Mouse (Mus musculus) midbrain, embryonic 12.5 days (tissue): ENCODE results near the gene Kin. TPM values are rescaled to one million over a fixed set of nuclear protein-coding genes. Genes with fewer than 3 reads are reported as not detected.

Experiments used
- ATAC-seq: fragments of 200-750 bp; cut with Nextera tagmentation; 2 replicates; pipeline ENCODE4 v1.8.0; 2017; ENCODE audit warnings: low read depth, moderate TSS enrichment, moderate library complexity; ENCODE audit not compliant: low FRiP score
- H3K27ac ChIP-seq: fragments of 300-500 bp; sonication (generic); replicated peaks from 2 replicates; pipeline ENCODE4 v1.5.1; 2016; ENCODE audit warnings: mild to moderate bottlenecking
- H3K27me3 ChIP-seq: fragments of 300-500 bp; sonication (generic); 2 replicates; pipeline ENCODE4 v1.6.1; 2016; ENCODE audit warnings: mild to moderate bottlenecking
- H3K36me3 ChIP-seq: fragments of 300-500 bp; sonication (generic); 2 replicates; pipeline ENCODE4 v1.6.1; 2016
- H3K4me1 ChIP-seq: fragments of 300-500 bp; sonication (generic); 2 replicates; pipeline ENCODE4 v1.6.1; 2016
- H3K4me2 ChIP-seq: fragments of 300-500 bp; sonication (generic); replicated peaks from 2 replicates; pipeline ENCODE4 v1.6.1; 2016; ENCODE audit warnings: mild to moderate bottlenecking, moderate library complexity
- H3K4me3 ChIP-seq: fragments of 300-500 bp; sonication (generic); 2 replicates; pipeline ENCODE4 v1.5.1; 2016; ENCODE audit warnings: mild to moderate bottlenecking
- H3K9ac ChIP-seq: fragments of 300-500 bp; sonication (generic); replicated peaks from 2 replicates; pipeline ENCODE4 v1.6.1; 2016; ENCODE audit warnings: mild to moderate bottlenecking, moderate library complexity
- H3K9me3 ChIP-seq: fragments of 300-500 bp; sonication (generic); 2 replicates; pipeline ENCODE4 v1.6.1; 2016; ENCODE audit warnings: mild to moderate bottlenecking
- WGBS: fragments of 180-500 bp; shearing (Covaris S2); methylation state at CpG from one replicate; pipeline ENCODE4 v1.1.7; 2016; 5-methylcytosine and 5-hydroxymethylcytosine counted together
- polyA plus RNA-seq: library from polyadenylated mRNA; unstranded; fragments of >200 nt; fragmentation: Nextera tagmentation; extraction: Ambion mirVana; gene quantifications from 2 replicates; pipeline ENCODE4 v1.2.1, GENCODE M21; 2016

Gene Kin
- polyA plus RNA-seq, 1 experiment from 2014 or later, result 38.8 TPM

GRCm38 (mm10) chr2:10079745-10080309 is 566 bp upstream of the Kin start:
- H3K9ac ChIP-seq, result peak overlapping the region; percentile 88
- H3K4me1 ChIP-seq, result peaks cover 31% of the 10 kb centered on the region
- peak overlapping the region; percentile 89 for H3K27ac ChIP-seq
- H3K9me3 ChIP-seq, result no peaks in the 10 kb centered on the region
- ATAC-seq, result no peak; the same call in 1 of the 2 replicates
- H3K36me3 ChIP-seq, result peaks cover 26% of the 10 kb centered on the region
- H3K27me3 ChIP-seq, result no peaks in the 10 kb centered on the region
- WGBS, result 0% methylated on average over 28 of the region's 28 CpGs
- peak overlapping the region; percentile 79 for H3K4me3 ChIP-seq
- H3K4me2 ChIP-seq, result peak overlapping the region; percentile 70

- Histone ChIP-seq H3K4me1 (peaks cover 31% of the 10 kb centered on the region), H3K4me2 (peak overlapping the region; percentile 71), H3K27me3 (no peaks in the 10 kb centered on the region), H3K27ac (no peak overlapping the region), H3K4me3 (peak overlapping the region; percentile 79), H3K9me3 (no peaks in the 10 kb centered on the region), H3K36me3 (peaks cover 20% of the 10 kb centered on the region), H3K9ac (peak overlapping the region; percentile 71; the same call in 1 of the 2 replicates)
- ATAC-seq, result no peak
- 88% methylated on average over 5 of the region's 5 CpGs for WGBS
These were observed 1.2 kb downstream of the Kin start for GRCm38 (mm10) chr2:10081453-10082080.

- Histone ChIP-seq H3K27ac (no peak overlapping the region), H3K36me3 (peaks cover 29% of the 10 kb centered on the region), H3K27me3 (no peaks in the 10 kb centered on the region), H3K9ac (no peak overlapping the region), H3K4me2 (no peak overlapping the region), H3K9me3 (no peaks in the 10 kb centered on the region), H3K4me3 (no peak overlapping the region), H3K4me1 (peaks cover 28% of the 10 kb centered on the region)
- ATAC-seq, result no peak
- 75% methylated on average over 1 of the region's 1 CpGs for WGBS
These were observed 2.3 kb downstream of the Kin start for GRCm38 (mm10) chr2:10082737-10083136.

GRCm38 (mm10) chr2:10087256-10087850 is 7.0 kb downstream of the Kin start:
- ATAC-seq, result no peak
- Histone ChIP-seq H3K36me3 (peaks cover 67% of the 10 kb centered on the region), H3K27me3 (no peaks in the 10 kb centered on the region), H3K4me3 (no peak overlapping the region), H3K9me3 (no peaks in the 10 kb centered on the region), H3K4me2 (no peak overlapping the region), H3K9ac (no peak overlapping the region), H3K4me1 (0 out of 2 replicates have a peak, but pooled peaks cover 3% of the 10 kb centered on the region), H3K27ac (no peak overlapping the region)
- WGBS, result 91% methylated on average over 8 of the region's 8 CpGs

GRCm38 (mm10) chr2:10094327-10095100 is 14.1 kb downstream of the Kin start:
- H3K36me3 ChIP-seq, result peaks cover 37% of the 10 kb centered on the region
- H3K27me3 ChIP-seq, result peaks cover 8% of the 10 kb centered on the region; the same call in 1 of the 2 replicates
- no peak for ATAC-seq
- H3K9ac ChIP-seq, result no peak overlapping the region
- no peak overlapping the region for H3K27ac ChIP-seq
- H3K4me3 ChIP-seq, result no peak overlapping the region
- H3K4me2 ChIP-seq, result no peak overlapping the region
- 88% methylated on average over 14 of the region's 14 CpGs for WGBS
- H3K4me1 ChIP-seq, result no peaks in the 10 kb centered on the region
- H3K9me3 ChIP-seq, result no peaks in the 10 kb centered on the region

- Histone ChIP-seq H3K4me2 (no peak overlapping the region), H3K9ac (no peak overlapping the region), H3K9me3 (no peaks in the 10 kb centered on the region), H3K4me1 (no peaks in the 10 kb centered on the region), H3K27ac (no peak overlapping the region), H3K4me3 (no peak overlapping the region), H3K27me3 (peaks cover 8% of the 10 kb centered on the region; the same call in 1 of the 2 replicates), H3K36me3 (0 out of 2 replicates have a peak, but pooled peaks cover 1% of the 10 kb centered on the region)
- 40% methylated on average over 9 of the region's 9 CpGs for WGBS
- ATAC-seq, result no peak
These were observed 18.3 kb downstream of the Kin start for GRCm38 (mm10) chr2:10098598-10099215.

GRCm38 (mm10) chr2:10100471-10100870 is 20.1 kb downstream of the Kin start:
- Histone ChIP-seq H3K4me2 (no peak overlapping the region), H3K27me3 (peaks cover 8% of the 10 kb centered on the region; the same call in 1 of the 2 replicates), H3K36me3 (no peaks in the 10 kb centered on the region), H3K4me3 (no peak overlapping the region), H3K9me3 (no peaks in the 10 kb centered on the region), H3K4me1 (no peaks in the 10 kb centered on the region), H3K9ac (no peak overlapping the region), H3K27ac (no peak overlapping the region)
- ATAC-seq, result no peak
- WGBS, result 75% methylated on average over 2 of the region's 2 CpGs

- Histone ChIP-seq H3K4me1 (no peaks in the 10 kb centered on the region), H3K27ac (no peak overlapping the region), H3K9ac (no peak overlapping the region), H3K36me3 (no peaks in the 10 kb centered on the region), H3K27me3 (peaks cover 8% of the 10 kb centered on the region; the same call in 1 of the 2 replicates), H3K4me2 (no peak overlapping the region), H3K9me3 (no peaks in the 10 kb centered on the region), H3K4me3 (no peak overlapping the region)
- 0 out of 2 replicates have a peak, but pooled peaks have one; percentile 31 for ATAC-seq
- 40% methylated on average over 6 of the region's 6 CpGs for WGBS
These were observed 20.8 kb downstream of the Kin start for GRCm38 (mm10) chr2:10101180-10101579.

- no peaks in the 10 kb centered on the region for H3K4me1 ChIP-seq
- H3K36me3 ChIP-seq, result no peaks in the 10 kb centered on the region
- H3K4me2 ChIP-seq, result no peak overlapping the region
- no peaks in the 10 kb centered on the region for H3K9me3 ChIP-seq
- no peaks in the 10 kb centered on the region for H3K27me3 ChIP-seq
- no peak overlapping the region for H3K4me3 ChIP-seq
- WGBS, result 75% methylated on average over 6 of the region's 6 CpGs
- H3K9ac ChIP-seq, result no peak overlapping the region
- no peak for ATAC-seq
- H3K27ac ChIP-seq, result no peak overlapping the region
These were observed 28.3 kb downstream of the Kin start for GRCm38 (mm10) chr2:10108535-10109189.

- Histone ChIP-seq H3K4me2 (no peak overlapping the region), H3K9me3 (no peaks in the 10 kb centered on the region), H3K9ac (no peak overlapping the region), H3K27ac (no peak overlapping the region), H3K36me3 (no peaks in the 10 kb centered on the region), H3K4me1 (no peaks in the 10 kb centered on the region), H3K4me3 (no peak overlapping the region), H3K27me3 (no peaks in the 10 kb centered on the region)
- ATAC-seq, result no peak
- WGBS, result 59% methylated on average over 1 of the region's 1 CpGs
These were observed 38.4 kb downstream of the Kin start for GRCm38 (mm10) chr2:10118751-10119150.

- no peak for ATAC-seq
- 92% methylated on average over 8 of the region's 8 CpGs for WGBS
- no peak overlapping the region for H3K4me2 ChIP-seq
- no peak overlapping the region for H3K27ac ChIP-seq
- H3K36me3 ChIP-seq, result no peaks in the 10 kb centered on the region
- H3K9me3 ChIP-seq, result no peaks in the 10 kb centered on the region
- no peaks in the 10 kb centered on the region for H3K27me3 ChIP-seq
- no peak overlapping the region for H3K4me3 ChIP-seq
- no peaks in the 10 kb centered on the region for H3K4me1 ChIP-seq
- H3K9ac ChIP-seq, result no peak overlapping the region
These were observed 38.9 kb downstream of the Kin start for GRCm38 (mm10) chr2:10119276-10119675.
